Mouse (Mus musculus) B cell, adult 2 months (primary cell): Measurements from ENCODE around the gene Mul1.
"Not testable (repeated sequence)": the region's sequence is repeated elsewhere in the genome, so short reads cannot be mapped to it uniquely, and the experiment has no call there.

Source experiments
- DNase-seq, 2 experiments: peaks; one replicate each; pipeline ENCODE4 v3.0.0; 2022

Gene Mul1

GRCm38 (mm10) chr4:138434347-138435316 is at the start of gene Mul1:
Mul1 (plus strand) TSS chr4:138434671.
- peak; percentile 98 to 99 for DNase-seq

- DNase-seq = no peak
Observed at GRCm38 (mm10) chr4:138393703-138394102, 40.8 kb upstream of the Mul1 start.

- DNase-seq = no peak
Observed at GRCm38 (mm10) chr4:138395087-138395970, 39.1 kb upstream of the Mul1 start.

GRCm38 (mm10) chr4:138395971-138396645 is 38.4 kb upstream of the Mul1 start, which contains the start of gene Fam43b:
Fam43b (minus strand) TSS chr4:138396528.
- DNase-seq = no peak

- DNase-seq = no peak
Observed at GRCm38 (mm10) chr4:138396711-138397110, 37.8 kb upstream of the Mul1 start.

- DNase-seq = peak; percentile 65 to 66
Observed at GRCm38 (mm10) chr4:138404806-138405205, 29.7 kb upstream of the Mul1 start.

GRCm38 (mm10) chr4:138407479-138408194 is 26.8 kb upstream of the Mul1 start:
- no peak for DNase-seq

GRCm38 (mm10) chr4:138411011-138411410 is 23.5 kb upstream of the Mul1 start:
- no peak for DNase-seq

GRCm38 (mm10) chr4:138411504-138412121 is 22.9 kb upstream of the Mul1 start:
- no peak for DNase-seq

- no peak for DNase-seq
Observed at GRCm38 (mm10) chr4:138414725-138415124, 19.7 kb upstream of the Mul1 start.

- no peak for DNase-seq
Observed at GRCm38 (mm10) chr4:138415991-138416390, 18.5 kb upstream of the Mul1 start.

GRCm38 (mm10) chr4:138416414-138416813 is 18.1 kb upstream of the Mul1 start:
- DNase-seq = no peak

- DNase-seq = no peak
Observed at GRCm38 (mm10) chr4:138417882-138418281, 16.6 kb upstream of the Mul1 start.

GRCm38 (mm10) chr4:138418340-138418957 is 16.0 kb upstream of the Mul1 start:
- DNase-seq = no peak

GRCm38 (mm10) chr4:138425028-138425427 is 9.4 kb upstream of the Mul1 start:
- DNase-seq = no peak

- DNase-seq = not testable (repeated sequence)
Observed at GRCm38 (mm10) chr4:138425604-138426003, 8.9 kb upstream of the Mul1 start.

- DNase-seq = peak; percentile 68 to 74
Observed at GRCm38 (mm10) chr4:138426778-138427705, 7.4 kb upstream of the Mul1 start.

- peak; percentile 43 to 56 for DNase-seq
Observed at GRCm38 (mm10) chr4:138429778-138430177, 4.7 kb upstream of the Mul1 start.

GRCm38 (mm10) chr4:138431340-138431739 is 3.1 kb upstream of the Mul1 start:
- DNase-seq = no peak

- DNase-seq = no peak
Observed at GRCm38 (mm10) chr4:138440062-138440461, 5.6 kb downstream of the Mul1 start.
